Mouse (Mus musculus) bone marrow, adult 2 months (tissue): ENCODE data around the gene H2-M10.2. TPM values are rescaled to one million over a fixed set of nuclear protein-coding genes. Genes with fewer than 3 reads are reported as not detected.
"Not testable (repeated sequence)": the region's sequence is repeated elsewhere in the genome, so short reads cannot be mapped to it uniquely, and the experiment has no call there.

Source experiments
- H3K27ac ChIP-seq: fragments of 200-500 bp; 2 replicates; pipeline ENCODE4 v1.5.1; 2012; ENCODE audit warnings: low read depth, mild to moderate bottlenecking, control low read depth, inconsistent platforms, low read length; ENCODE audit not compliant: control insufficient read depth, poor library complexity, insufficient read depth
- H3K4me1 ChIP-seq: fragments of 200-500 bp; 2 replicates; pipeline ENCODE4 v1.6.1; 2011; ENCODE audit warnings: low read length; ENCODE audit not compliant: control insufficient read depth, insufficient read depth
- H3K4me3 ChIP-seq: fragments of 200-500 bp; replicated peaks from 2 replicates; pipeline ENCODE3; 2011; ENCODE audit warnings: mild to moderate bottlenecking, low read depth, low read length, control low read depth; ENCODE audit not compliant: control insufficient read depth
- CTCF ChIP-seq: fragments of 200-500 bp; IDR thresholded peaks from 2 replicates; pipeline ENCODE4 v1.5.1; 2011; ENCODE audit warnings: low read length, control low read depth; ENCODE audit not compliant: control insufficient read depth, insufficient read depth
- POLR2A ChIP-seq: fragments of 200-500 bp; IDR thresholded peaks from 2 replicates; pipeline ENCODE4 v1.6.1; 2011; ENCODE audit warnings: low read depth, mild to moderate bottlenecking, control low read depth, low read length, borderline replicate concordance; ENCODE audit not compliant: control insufficient read depth
- WGBS: fragments of 180-500 bp; shearing (Covaris S2); methylation state at CpG from one replicate; pipeline ENCODE4 v1.1.7; 2018; 5-methylcytosine and 5-hydroxymethylcytosine counted together
- polyA plus RNA-seq: library from polyadenylated mRNA; stranded (reverse); fragments of >200 nt; gene quantifications from 2 replicates; pipeline ENCODE4 v1.2.4, GENCODE M21; 2011; ENCODE audit warnings: low replicate concordance; ENCODE audit not compliant: missing spikeins, insufficient read depth, insufficient read length

Gene H2-M10.2
- polyA plus RNA-seq, 1 experiment, result not detected

DNA sequence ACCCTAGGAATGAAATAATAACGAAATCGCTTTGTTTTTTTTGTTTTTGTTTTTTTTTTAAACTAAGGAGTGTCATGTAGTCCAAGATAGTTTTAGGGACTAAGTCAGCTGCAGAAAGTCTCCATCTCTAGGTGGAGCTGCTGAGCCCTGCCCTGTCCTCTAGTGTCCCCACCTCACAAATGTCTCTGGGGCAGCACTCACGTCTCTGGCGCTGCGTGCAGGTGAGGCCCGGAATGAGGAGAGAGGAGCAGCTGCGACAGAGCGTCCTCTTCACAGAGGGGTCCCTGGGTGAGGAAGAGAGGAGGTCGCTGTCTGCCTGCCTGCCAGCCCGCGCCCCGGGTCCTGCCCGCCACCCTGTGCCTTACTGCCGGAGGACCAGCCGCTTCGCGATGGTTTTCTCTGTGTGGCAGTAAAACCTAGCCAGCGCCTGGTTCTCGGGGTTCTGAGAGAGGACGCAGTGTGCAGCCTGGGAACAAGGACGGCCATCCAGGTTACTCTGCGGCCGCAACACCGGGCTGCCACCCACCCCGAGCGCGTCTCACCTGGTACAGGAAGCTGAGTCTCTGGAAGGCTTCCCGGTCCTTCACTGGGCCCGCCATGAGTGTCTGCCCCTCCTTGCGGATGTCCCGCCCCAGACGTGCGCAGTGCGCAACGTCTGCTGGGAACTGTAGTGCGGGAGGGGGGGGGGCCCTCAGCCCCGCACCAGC is 28.9 kb downstream of the H2-M10.2 start:
- peak; percentile 76 for TF ChIP-seq CTCF
- TF ChIP-seq POLR2A, result peak; percentile 80; the same call in 1 of the 2 replicates
- Histone ChIP-seq H3K4me3 (peak overlapping the region; percentile 98), H3K27ac (peak overlapping the region; percentile 92), H3K4me1 (no peaks in the 10 kb centered on the region; the same call in none of the 2 replicates)
- WGBS, result under 1% methylated on average over 37 of the region's 37 CpGs

DNA sequence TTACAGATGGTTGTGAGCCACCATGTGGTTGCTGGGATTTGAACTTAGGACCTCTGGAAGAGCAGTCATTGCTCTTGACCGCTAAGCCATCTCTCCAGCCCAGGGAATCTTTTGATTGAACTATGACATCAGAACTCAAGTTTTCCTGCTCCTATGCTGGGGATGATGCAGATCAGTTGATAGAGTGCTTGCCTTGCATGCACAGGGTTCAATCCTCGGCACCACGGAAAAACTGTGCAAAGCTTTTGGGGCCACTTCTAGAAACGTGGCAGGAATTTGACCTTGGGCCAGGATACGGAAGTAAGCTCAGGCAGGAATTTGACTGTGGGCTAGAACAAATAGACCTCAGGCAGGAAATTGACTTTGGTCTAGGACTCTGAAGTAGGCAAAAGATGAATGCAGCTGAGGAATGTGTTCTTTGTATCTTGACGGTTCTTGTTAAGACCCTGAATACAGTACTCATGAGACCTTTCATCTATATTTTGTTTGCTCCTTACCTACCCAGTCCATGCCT is 33.1 kb downstream of the H2-M10.2 start:
- 32% methylated on average over 6 of the region's 6 CpGs for WGBS
- H3K27ac ChIP-seq, result no peak overlapping the region

DNA sequence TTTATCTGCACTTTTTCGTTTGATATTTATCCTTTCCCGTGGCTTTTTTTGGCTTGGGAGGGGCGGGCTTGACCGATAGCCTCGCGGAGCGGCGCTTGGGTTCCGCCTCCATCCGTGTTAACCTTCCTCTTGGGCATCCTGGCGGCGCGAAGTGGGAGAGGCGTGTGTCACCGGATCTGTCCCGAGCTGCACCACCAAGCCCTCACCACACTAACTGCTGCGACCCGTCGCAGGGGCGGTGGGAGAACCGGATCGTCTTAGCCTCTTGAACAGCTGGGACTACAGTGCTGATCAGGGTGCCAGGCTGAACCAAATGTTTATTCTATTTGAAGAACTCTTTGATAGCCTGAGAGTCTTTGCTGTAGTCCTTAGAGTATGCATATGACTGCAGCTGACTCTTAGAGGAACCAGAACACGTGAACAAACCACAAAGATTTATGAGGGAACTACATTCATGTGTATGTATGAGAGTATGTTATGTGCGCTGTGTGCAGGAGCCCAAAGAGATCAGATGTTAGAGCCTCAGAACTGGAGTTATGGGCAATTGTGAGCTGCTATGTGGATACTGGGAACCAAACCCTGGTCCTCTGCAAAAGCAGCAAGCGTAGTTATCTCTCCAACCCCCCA is 33.9 kb downstream of the H2-M10.2 start:
- 2% methylated on average over 25 of the region's 25 CpGs for WGBS
- H3K4me3 ChIP-seq, result no peak overlapping the region
- no peak for TF ChIP-seq POLR2A
- TF ChIP-seq CTCF, result no peak
- no peak overlapping the region for H3K27ac ChIP-seq
- no peaks in the 10 kb centered on the region; the same call in none of the 2 replicates for H3K4me1 ChIP-seq

More for the DNA sequence above, 33.1 kb downstream of the H2-M10.2 start:
- no peaks in the 10 kb centered on the region; the same call in none of the 2 replicates for H3K4me1 ChIP-seq
- H3K4me3 ChIP-seq, result no peak overlapping the region
- no peak for TF ChIP-seq CTCF
- no peak for TF ChIP-seq POLR2A

DNA sequence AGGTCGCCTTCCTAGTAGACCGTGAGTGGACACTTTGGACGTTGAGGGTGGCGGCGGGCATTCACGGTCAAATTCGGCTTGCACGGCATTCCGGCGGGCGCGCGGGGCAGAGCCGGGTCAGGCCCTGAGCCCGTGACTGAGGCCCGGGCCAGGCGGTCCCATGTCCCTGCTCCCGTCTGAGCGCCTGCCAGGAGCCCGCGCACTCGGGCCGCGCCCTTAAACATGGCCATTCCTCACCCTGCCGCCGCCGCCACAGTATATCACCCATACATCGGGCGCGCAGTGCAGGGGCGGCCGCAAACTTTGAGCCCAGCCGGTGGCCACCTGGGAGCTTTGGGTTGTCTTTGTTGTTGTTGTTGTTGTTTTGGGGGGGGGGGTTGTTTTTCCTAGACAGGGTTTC is 37.4 kb downstream of the H2-M10.2 start:
- no peaks in the 10 kb centered on the region; the same call in none of the 2 replicates for H3K4me1 ChIP-seq
- no peak overlapping the region for H3K4me3 ChIP-seq
- TF ChIP-seq POLR2A (no peak), CTCF (no peak)
- no peak overlapping the region for H3K27ac ChIP-seq
- WGBS, result 61% methylated on average over 33 of the region's 33 CpGs

DNA sequence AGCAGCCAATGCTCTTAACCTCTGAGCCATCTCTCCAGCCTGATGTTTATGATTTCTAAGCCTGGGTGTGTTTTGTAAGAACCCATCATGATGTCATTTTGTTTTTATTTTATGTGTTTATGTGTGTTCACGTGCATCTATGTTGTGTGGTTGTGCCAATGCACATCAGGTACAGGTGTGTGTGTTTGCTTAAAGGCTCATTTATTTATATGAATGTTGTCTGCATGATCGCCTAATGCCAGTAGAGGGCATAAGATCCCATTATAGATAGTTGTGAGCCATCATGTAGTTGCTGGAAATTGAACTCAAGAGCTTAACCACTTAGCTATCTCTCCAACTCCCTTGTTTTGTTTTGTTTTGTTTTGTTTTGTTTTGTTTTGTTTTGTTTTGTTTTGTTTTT is 40.5 kb downstream of the H2-M10.2 start:
- Histone ChIP-seq H3K27ac (no peak overlapping the region), H3K4me1 (no peaks in the 10 kb centered on the region), H3K4me3 (no peak overlapping the region)
- no peak for TF ChIP-seq CTCF
- no peak for TF ChIP-seq POLR2A
- 74% methylated on average over 2 of the region's 2 CpGs for WGBS

DNA sequence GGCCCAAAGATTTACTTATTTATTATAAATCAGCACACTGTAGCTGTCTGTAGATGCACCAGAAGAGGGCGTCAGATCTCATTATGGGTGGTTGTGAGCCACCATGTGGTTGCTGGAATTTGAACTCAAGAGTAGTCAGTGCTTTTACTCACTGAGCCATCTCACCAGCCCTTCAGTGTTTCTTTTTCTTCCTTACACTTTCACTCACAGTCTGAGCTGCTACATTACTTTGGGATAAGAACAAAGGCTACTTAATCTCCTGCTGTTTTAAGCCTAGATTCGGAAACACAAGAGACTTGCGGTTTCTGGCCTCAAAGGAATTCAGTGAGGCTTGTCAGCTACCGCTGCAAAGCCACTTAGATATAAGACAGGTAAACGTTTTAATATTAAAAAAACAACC is 42.3 kb downstream of the H2-M10.2 start:
- TF ChIP-seq CTCF, result no peak
- 67% methylated on average over 5 of the region's 5 CpGs for WGBS
- Histone ChIP-seq H3K27ac (no peak overlapping the region), H3K4me1 (no peaks in the 10 kb centered on the region), H3K4me3 (no peak overlapping the region)

DNA sequence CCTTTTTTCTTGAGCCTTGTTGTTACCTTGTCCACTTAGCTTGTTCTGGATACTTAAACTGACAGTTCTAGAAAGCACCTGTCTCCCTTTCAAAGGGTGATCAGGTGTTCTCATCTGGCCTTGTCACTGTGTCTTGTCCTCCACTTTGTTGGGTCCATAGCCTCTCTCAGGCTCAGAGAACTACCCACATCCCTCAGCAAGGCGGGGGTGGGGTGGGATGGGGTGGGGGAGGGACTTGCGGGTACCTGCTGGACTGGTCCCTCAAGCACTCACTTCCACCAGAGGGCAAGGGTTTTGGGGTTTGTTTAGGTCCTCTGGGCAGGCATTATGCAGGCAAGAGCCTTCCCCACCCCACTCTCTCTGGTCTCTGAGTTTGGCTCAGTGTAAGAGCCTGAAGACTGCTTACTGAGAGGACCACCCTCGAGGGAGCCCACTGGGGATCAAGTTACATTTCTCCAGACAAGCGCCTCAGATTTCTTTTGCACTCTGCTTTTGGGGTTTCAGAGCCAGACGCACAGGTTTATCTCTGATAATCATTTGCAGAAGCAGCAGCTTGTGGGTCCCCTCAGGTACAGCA is 45.6 kb downstream of the H2-M10.2 start:
- Histone ChIP-seq H3K4me3 (no peak overlapping the region), H3K4me1 (no peaks in the 10 kb centered on the region), H3K27ac (no peak overlapping the region)
- TF ChIP-seq CTCF (no peak), POLR2A (no peak)
- 40% methylated on average over 5 of the region's 5 CpGs for WGBS

DNA sequence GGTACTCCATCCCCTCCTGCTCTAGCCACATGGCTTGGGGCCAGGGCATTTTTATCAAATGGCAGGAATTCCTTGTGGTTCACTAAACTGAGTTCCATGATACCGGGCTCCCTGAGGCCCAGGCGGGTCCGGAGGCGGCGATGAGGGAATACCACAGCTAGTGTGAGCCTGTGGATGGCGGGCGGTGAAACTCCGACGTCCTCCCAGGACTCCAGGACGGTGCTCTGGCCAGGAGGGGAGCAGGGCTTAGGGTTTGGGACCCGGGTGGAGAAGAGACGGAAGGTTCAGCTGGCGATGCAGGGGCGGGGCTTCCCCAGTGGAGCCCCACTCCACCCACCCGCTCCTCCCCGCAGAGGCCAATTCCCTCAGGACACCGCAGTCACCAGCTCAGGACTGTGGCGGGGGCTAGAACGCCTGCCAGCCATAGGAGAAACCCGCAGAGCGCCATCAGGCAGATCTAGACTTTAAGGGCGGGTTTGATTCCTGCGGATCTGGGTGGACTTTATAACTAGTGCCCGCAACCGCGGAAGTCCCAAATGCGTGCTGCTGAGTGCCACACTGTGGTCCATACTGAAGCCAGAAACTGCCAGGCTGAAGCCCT is 48.9 kb downstream of the H2-M10.2 start:
- Histone ChIP-seq H3K4me3 (no peak overlapping the region), H3K4me1 (no peaks in the 10 kb centered on the region), H3K27ac (no peak overlapping the region)
- WGBS, result 9% methylated on average over 27 of the region's 27 CpGs
- TF ChIP-seq POLR2A, result no peak
- TF ChIP-seq CTCF, result no peak

DNA sequence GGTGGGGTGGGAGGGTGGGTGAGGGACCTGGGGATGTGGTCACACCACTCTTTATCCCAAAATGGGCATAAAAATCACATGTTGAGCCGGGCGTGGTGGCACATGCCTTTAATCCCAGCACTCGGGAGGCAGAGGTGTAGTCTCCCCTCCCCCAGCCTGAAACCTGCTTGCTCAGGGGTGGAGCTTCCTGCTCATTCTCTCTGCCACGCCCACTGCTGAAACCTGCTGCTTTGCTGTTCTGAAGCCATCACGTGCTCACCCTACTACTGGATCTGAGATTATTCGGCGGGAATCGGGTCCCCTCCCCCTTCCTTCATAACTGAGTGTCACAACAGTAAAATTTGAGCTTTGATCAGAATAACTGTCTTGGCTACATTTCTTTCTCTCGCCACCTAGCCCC is 51.0 kb downstream of the H2-M10.2 start:
- H3K4me3 ChIP-seq, H3K4me1 ChIP-seq, H3K27ac ChIP-seq: not testable (repeated sequence)
- WGBS, result 23% methylated on average over 9 of the region's 9 CpGs

Other genes starting within 250 kb of the H2-M10.2 start
- 23.5 and 45.8 TPM in 2 replicates for gene H2-T22, start 243.7 kb downstream of the H2-M10.2 start, polyA plus RNA-seq
- not detected in 2 replicates for gene Gm6034, start 243.5 kb downstream of the H2-M10.2 start, polyA plus RNA-seq
- gene Gm11127, start 228.1 kb downstream of the H2-M10.2 start, polyA plus RNA-seq, result not detected in 2 replicates
- gene Gm19684, start 164.8 kb downstream of the H2-M10.2 start, polyA plus RNA-seq, result 1.2 TPM in 1 of 2 replicates, not detected in the other
- not detected in 2 replicates for gene Gm7030, start 157.1 kb downstream of the H2-M10.2 start, polyA plus RNA-seq
- 3.0 TPM in 1 of 2 replicates, not detected in the other for gene Gm8909, start 118.0 kb downstream of the H2-M10.2 start, polyA plus RNA-seq
- 0.80 TPM in 1 of 2 replicates, not detected in the other for gene H2-T3, start 96.2 kb downstream of the H2-M10.2 start, polyA plus RNA-seq
- gene Rpp21, start 28.4 kb downstream of the H2-M10.2 start, polyA plus RNA-seq, result 53.7 and 117 TPM in 2 replicates
- 23.5 and 42.2 TPM in 2 replicates for gene Trim39, start 14.2 kb downstream of the H2-M10.2 start, polyA plus RNA-seq
- gene H2-M10.1, start 39.7 kb upstream of the H2-M10.2 start, polyA plus RNA-seq, result not detected in 2 replicates
- gene H2-M10.3, start 81.9 kb upstream of the H2-M10.2 start, polyA plus RNA-seq, result not detected in 2 replicates
- gene H2-M10.4, start 175.8 kb upstream of the H2-M10.2 start, polyA plus RNA-seq, result not detected in 2 replicates